Mouse (Mus musculus): ENCODE data around the gene Henmt1. TPM values are rescaled to one million over a fixed set of nuclear protein-coding genes. Genes with fewer than 3 reads are reported as not detected.

Gene Henmt1
- 0.42 and 0.67 TPM in 2 replicates for polyA plus RNA-seq (2012; rRNA removed)

GRCm38 (mm10) chr3:108939573-108939972, at the start of gene Henmt1:
Henmt1 (plus strand) TSS chr3:108939873.

DNA sequence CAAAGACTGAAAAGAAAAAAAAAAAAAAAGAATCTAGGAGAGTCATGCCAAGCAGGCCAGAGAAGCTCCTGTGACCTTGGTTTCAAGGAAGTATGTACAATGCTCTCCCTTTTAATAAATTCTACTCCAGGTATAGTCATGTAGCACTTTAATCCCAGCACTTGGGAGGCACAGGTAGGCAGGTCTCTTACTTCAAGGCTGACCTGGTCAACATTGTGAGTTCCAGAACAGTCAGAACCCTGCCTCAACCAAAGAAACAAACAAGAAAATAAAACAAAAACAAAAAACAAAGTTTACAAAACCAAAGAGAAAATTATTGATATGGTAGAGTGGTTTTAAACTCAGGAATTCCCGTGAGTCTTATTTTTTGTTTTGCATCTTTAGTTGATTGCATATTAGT, 49.8 kb upstream of the Henmt1 start, which contains the start of gene Fndc7:
Fndc7 (minus strand) TSS at position 101 of the 400 bp plus-strand sequence.

DNA sequence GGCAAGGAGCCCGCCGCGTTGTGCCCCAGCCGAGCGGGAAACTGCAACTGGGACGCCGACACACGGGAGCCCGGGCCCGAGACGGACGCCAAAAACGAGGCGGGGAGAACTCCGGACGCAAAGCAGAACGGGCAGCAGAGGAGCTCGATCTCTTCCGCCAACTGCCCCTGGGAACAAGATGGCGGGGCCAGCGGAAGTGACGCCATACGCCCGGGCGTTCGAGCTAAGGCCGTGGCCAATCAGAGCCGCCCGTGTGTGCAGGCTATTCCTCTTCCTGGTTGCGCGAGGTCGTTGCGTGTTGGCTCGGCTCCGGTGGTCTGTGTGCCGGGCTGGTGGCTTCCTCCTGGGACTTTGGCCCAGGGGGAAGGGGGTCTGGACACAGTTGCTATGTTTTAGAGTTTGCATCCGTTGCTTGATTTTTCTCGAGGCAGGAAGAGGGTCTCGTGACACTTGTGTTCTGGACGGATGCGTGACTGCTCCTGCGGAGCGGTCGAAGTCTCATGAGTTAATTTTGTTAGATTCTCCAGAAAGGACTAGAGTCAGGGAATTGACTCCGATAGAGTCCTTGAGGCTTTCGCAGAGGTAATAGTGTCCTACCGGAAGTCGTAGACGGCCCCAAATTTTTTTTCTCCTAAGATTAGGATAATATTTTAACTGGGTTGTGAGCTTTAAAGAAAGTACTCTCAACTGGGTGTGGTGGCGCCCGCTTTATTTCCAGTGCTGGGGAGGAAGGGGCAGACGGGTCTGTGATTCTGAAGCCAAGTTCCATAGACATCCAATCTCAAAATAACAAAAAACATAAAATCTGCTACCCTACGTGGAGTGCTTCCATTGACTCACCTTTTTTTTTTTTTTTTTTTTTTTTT, 27.9 kb upstream of the Henmt1 start, which contains the start of gene Prpf38b:
Prpf38b (minus strand) TSS at position 180 of the 866 bp plus-strand sequence.

GRCm38 (mm10) chr3:108940001-108940633, 444 bp downstream of the Henmt1 start, which contains the start of gene Gm9857:
Gm9857 (minus strand) TSS chr3:108940445.

Other genes with a start within 250 kb of the Henmt1 start
- 3.4 and 3.5 TPM in 2 replicates for gene Gpsm2, start 217.6 kb upstream of the Henmt1 start, polyA plus RNA-seq (2012; rRNA removed)
- 0.10 and 0.25 TPM in 2 replicates for gene Aknad1, start 200.2 kb upstream of the Henmt1 start, polyA plus RNA-seq (2012; rRNA removed)
- gene Stxbp3, start 99.3 kb upstream of the Henmt1 start, polyA plus RNA-seq (2012; rRNA removed): 5.0 and 5.8 TPM in 2 replicates
- 32.8 and 33.3 TPM in 2 replicates for gene Fndc7, start 49.9 kb upstream of the Henmt1 start, polyA plus RNA-seq (2012; rRNA removed)
- gene Prpf38b, start 28.1 kb upstream of the Henmt1 start, polyA plus RNA-seq (2012; rRNA removed): 89.6 and 124 TPM in 2 replicates
- 1.3 and 1.8 TPM in 2 replicates for gene Gm9857, start 572 bp downstream of the Henmt1 start, polyA plus RNA-seq (2012; rRNA removed)
- gene Fam102b, start 87.7 kb downstream of the Henmt1 start, polyA plus RNA-seq (2012; rRNA removed): 5.2 and 6.3 TPM in 2 replicates
- gene Slc25a54, start 140.6 kb downstream of the Henmt1 start, polyA plus RNA-seq (2012; rRNA removed): not detected in 2 replicates
- 7.9 and 20.1 TPM in 2 replicates for gene Slc25a24, start 183.3 kb downstream of the Henmt1 start, polyA plus RNA-seq (2012; rRNA removed)

Measured in ovary, adult 2 months (tissue).